Mouse (Mus musculus): ENCODE measurements at regions not wholly inside any gene's neighbourhood (a gene's known extent, or its start where the extent isn't known, plus 50 kb on each side); places are given as distances from the start of the nearest gene placed in this dataset.

- Histone ChIP-seq H3K4me3 (ENCODE audit: low read depth, low read length) (no peak overlapping the region), H3K4me1 (ENCODE audit: insufficient read depth, low read depth, low read length) (no peaks in the 10 kb centered on the region), H3K27me3 (ENCODE audit: insufficient read depth, low read length) (no peaks in the 10 kb centered on the region), H3K9me3 (replicated peaks) (peaks cover 33% of the 10 kb centered on the region), H3K36me3 (replicated peaks) (no peaks in the 10 kb centered on the region)
- no peak for DNase-seq (ENCODE audit: low spot score)
- TF ChIP-seq CTCF (IDR thresholded peaks at IDR 0.05; ENCODE audit: low read depth, low read length) (no peak), GATA1 (IDR thresholded peaks at IDR 0.05; ENCODE audit: borderline replicate concordance, low read length) (no peak), POLR2AphosphoS5 (IDR thresholded peaks at IDR 0.05; ENCODE audit: insufficient replicate concordance, low read depth, low read length) (no peak), TAL1 (conservative IDR thresholded peaks at IDR 0.05; ENCODE audit: low read depth, low read length) (no peak), GATA2 (IDR thresholded peaks at IDR 0.05; ENCODE audit: borderline replicate concordance, low read depth, low read length) (no peak)
- ATAC-seq (ENCODE audit: extremely low read depth, insufficient number of reproducible peaks, low FRiP score, poor library complexity, severe bottlenecking): no peak
Observed at GRCm38 (mm10) chr14:120102010-120102748, 59.9 kb upstream of the Oxgr1 start.

- TF ChIP-seq GATA1 (IDR thresholded peaks at IDR 0.05; ENCODE audit: borderline replicate concordance, low read length) (no peak), POLR2AphosphoS5 (IDR thresholded peaks at IDR 0.05; ENCODE audit: insufficient replicate concordance, low read depth, low read length) (no peak), GATA2 (IDR thresholded peaks at IDR 0.05; ENCODE audit: borderline replicate concordance, low read depth, low read length) (no peak), CTCF (IDR thresholded peaks at IDR 0.05; ENCODE audit: low read depth, low read length) (no peak)
- no peak for DNase-seq (ENCODE audit: low spot score)
Observed at GRCm38 (mm10) chr14:120102749-120103142, 60.5 kb upstream of the Oxgr1 start.

GRCm38 (mm10) chr14:120109846-120110245 is 67.6 kb upstream of the Oxgr1 start:
- no peak overlapping the region for H3K4me3 ChIP-seq (ENCODE audit: low read depth, low read length)
- H3K27me3 ChIP-seq (ENCODE audit: insufficient read depth, low read length): no peaks in the 10 kb centered on the region
- H3K4me1 ChIP-seq (ENCODE audit: insufficient read depth, low read depth, low read length): no peaks in the 10 kb centered on the region
- no peak for DNase-seq (ENCODE audit: low spot score)
- H3K36me3 ChIP-seq (replicated peaks): no peaks in the 10 kb centered on the region
- H3K9me3 ChIP-seq (replicated peaks): peaks cover 29% of the 10 kb centered on the region
- no peak for ATAC-seq (ENCODE audit: extremely low read depth, insufficient number of reproducible peaks, low FRiP score, poor library complexity, severe bottlenecking)
- TF ChIP-seq CTCF (IDR thresholded peaks at IDR 0.05; ENCODE audit: low read depth, low read length): no peak
- TF ChIP-seq GATA1 (IDR thresholded peaks at IDR 0.05; ENCODE audit: borderline replicate concordance, low read length): no peak
- no peak for TF ChIP-seq GATA2 (IDR thresholded peaks at IDR 0.05; ENCODE audit: borderline replicate concordance, low read depth, low read length)
- TF ChIP-seq TAL1 (conservative IDR thresholded peaks at IDR 0.05; ENCODE audit: low read depth, low read length): no peak
- TF ChIP-seq POLR2AphosphoS5 (IDR thresholded peaks at IDR 0.05; ENCODE audit: insufficient replicate concordance, low read depth, low read length): no peak

More at GRCm38 (mm10) chr14:120102749-120103142, 60.5 kb upstream of the Oxgr1 start:
- H3K4me3 ChIP-seq (ENCODE audit: low read depth, low read length): no peak overlapping the region
- H3K4me1 ChIP-seq (ENCODE audit: insufficient read depth, low read depth, low read length): no peaks in the 10 kb centered on the region
- no peaks in the 10 kb centered on the region for H3K36me3 ChIP-seq (replicated peaks)
- H3K9me3 ChIP-seq (replicated peaks): peaks cover 37% of the 10 kb centered on the region
- no peaks in the 10 kb centered on the region for H3K27me3 ChIP-seq (ENCODE audit: insufficient read depth, low read length)
- ATAC-seq (ENCODE audit: extremely low read depth, insufficient number of reproducible peaks, low FRiP score, poor library complexity, severe bottlenecking): no peak

- Histone ChIP-seq H3K4me1 (ENCODE audit: insufficient read depth, low read depth, low read length) (no peaks in the 10 kb centered on the region), H3K36me3 (replicated peaks) (no peaks in the 10 kb centered on the region), H3K27me3 (ENCODE audit: insufficient read depth, low read length) (no peaks in the 10 kb centered on the region), H3K9me3 (replicated peaks) (peaks cover 32% of the 10 kb centered on the region), H3K4me3 (ENCODE audit: low read depth, low read length) (no peak overlapping the region)
- no peak for ATAC-seq (ENCODE audit: extremely low read depth, insufficient number of reproducible peaks, low FRiP score, poor library complexity, severe bottlenecking)
- TF ChIP-seq CTCF (IDR thresholded peaks at IDR 0.05; ENCODE audit: low read depth, low read length): no peak
- no peak for TF ChIP-seq POLR2AphosphoS5 (IDR thresholded peaks at IDR 0.05; ENCODE audit: insufficient replicate concordance, low read depth, low read length)
- no peak for TF ChIP-seq TAL1 (conservative IDR thresholded peaks at IDR 0.05; ENCODE audit: low read depth, low read length)
- no peak for TF ChIP-seq GATA1 (IDR thresholded peaks at IDR 0.05; ENCODE audit: borderline replicate concordance, low read length)
- TF ChIP-seq GATA2 (IDR thresholded peaks at IDR 0.05; ENCODE audit: borderline replicate concordance, low read depth, low read length): no peak
- DNase-seq (ENCODE audit: low spot score): no peak
Observed at GRCm38 (mm10) chr14:120113316-120113715, 71.1 kb upstream of the Oxgr1 start.

GRCm38 (mm10) chr14:120118582-120118981 is 76.3 kb upstream of the Oxgr1 start:
- Histone ChIP-seq H3K27me3 (ENCODE audit: insufficient read depth, low read length) (no peaks in the 10 kb centered on the region), H3K4me3 (ENCODE audit: low read depth, low read length) (no peak overlapping the region), H3K4me1 (ENCODE audit: insufficient read depth, low read depth, low read length) (no peaks in the 10 kb centered on the region), H3K9me3 (replicated peaks) (peaks cover 41% of the 10 kb centered on the region), H3K36me3 (replicated peaks) (no peaks in the 10 kb centered on the region)
- no peak for DNase-seq (ENCODE audit: low spot score)
- ATAC-seq (ENCODE audit: extremely low read depth, insufficient number of reproducible peaks, low FRiP score, poor library complexity, severe bottlenecking): no peak
- no peak for TF ChIP-seq GATA1 (IDR thresholded peaks at IDR 0.05; ENCODE audit: borderline replicate concordance, low read length)

- TF ChIP-seq GATA2 (IDR thresholded peaks at IDR 0.05; ENCODE audit: borderline replicate concordance, low read depth, low read length) (no peak), TAL1 (conservative IDR thresholded peaks at IDR 0.05; ENCODE audit: low read depth, low read length) (no peak), GATA1 (IDR thresholded peaks at IDR 0.05; ENCODE audit: borderline replicate concordance, low read length) (no peak), POLR2AphosphoS5 (IDR thresholded peaks at IDR 0.05; ENCODE audit: insufficient replicate concordance, low read depth, low read length) (no peak), CTCF (IDR thresholded peaks at IDR 0.05; ENCODE audit: low read depth, low read length) (no peak)
- ATAC-seq (ENCODE audit: extremely low read depth, insufficient number of reproducible peaks, low FRiP score, poor library complexity, severe bottlenecking) (no peak), DNase-seq (ENCODE audit: low spot score) (no peak)
- Histone ChIP-seq H3K4me1 (ENCODE audit: insufficient read depth, low read depth, low read length) (no peaks in the 10 kb centered on the region), H3K36me3 (replicated peaks) (no peaks in the 10 kb centered on the region), H3K9me3 (replicated peaks) (peaks cover 36% of the 10 kb centered on the region), H3K27me3 (ENCODE audit: insufficient read depth, low read length) (no peaks in the 10 kb centered on the region), H3K4me3 (ENCODE audit: low read depth, low read length) (no peak overlapping the region)
Observed at GRCm38 (mm10) chr14:120119094-120119501, 76.9 kb upstream of the Oxgr1 start.

All from G1E (cell line).